Mouse (Mus musculus): ENCODE measurements at regions not wholly inside any gene's neighbourhood (a gene's known extent, or its start where the extent isn't known, plus 50 kb on each side); places are given as distances from the start of the nearest gene placed in this dataset.

GRCm38 (mm10) chr1:193664569-193664968 is 294.5 kb upstream of the Camk1g start:
- TF ChIP-seq CTCF (IDR thresholded peaks at IDR 0.05; ENCODE audit: low read depth, low read length) (no peak), POLR2A (IDR thresholded peaks at IDR 0.05; ENCODE audit: borderline replicate concordance, low read depth, low read length) (no peak)
